Mouse (Mus musculus) embryonic facial prominence, embryonic 11.5 days (tissue): ENCODE measurements around the gene Qrich2. TPM values are rescaled to one million over a fixed set of nuclear protein-coding genes. Genes with fewer than 3 reads are reported as not detected.

Source experiments
- ATAC-seq: fragments of 200-750 bp; cut with Nextera tagmentation; replicated peaks from 2 replicates; pipeline ENCODE4 v1.8.0; 2017; ENCODE audit warnings: low read depth; ENCODE audit not compliant: insufficient number of reproducible peaks, low FRiP score, low TSS enrichment
- DNase-seq: peaks from one replicate; pipeline ENCODE4 v3.0.0-alpha.2; 2015; ENCODE audit warnings: low spot score
- H3K27ac ChIP-seq: fragments of 300-500 bp; sonication (generic); replicated peaks from 2 replicates; pipeline ENCODE4 v1.5.1; 2014; ENCODE audit warnings: mild to moderate bottlenecking, low read depth, low read length, control low read depth
- H3K27me3 ChIP-seq: fragments of 300-500 bp; sonication (generic); 2 replicates; pipeline ENCODE4 v1.6.1; 2014; ENCODE audit warnings: mild to moderate bottlenecking, low read length, moderate library complexity, mixed read lengths; ENCODE audit not compliant: control insufficient read depth, insufficient read depth
- H3K36me3 ChIP-seq: fragments of 300-500 bp; sonication (generic); replicated peaks from 2 replicates; pipeline ENCODE4 v1.6.1; 2014; ENCODE audit warnings: low read depth, mild to moderate bottlenecking, low read length, moderate library complexity, mixed read lengths; ENCODE audit not compliant: control insufficient read depth, insufficient read depth
- H3K4me1 ChIP-seq: fragments of 300-500 bp; sonication (generic); 2 replicates; pipeline ENCODE4 v1.6.1; 2014; ENCODE audit warnings: low read length, mixed read lengths; ENCODE audit not compliant: control insufficient read depth, insufficient read depth
- H3K4me2 ChIP-seq: fragments of 300-500 bp; sonication (generic); 2 replicates; pipeline ENCODE4 v1.6.1; 2014; ENCODE audit warnings: low read depth, mild to moderate bottlenecking, control low read depth, low read length, moderate library complexity
- H3K4me3 ChIP-seq: fragments of 300-500 bp; sonication (generic); 2 replicates; pipeline ENCODE4 v1.5.1; 2014; ENCODE audit warnings: low read depth, low read length, control low read depth
- H3K9ac ChIP-seq: fragments of 300-500 bp; sonication (generic); replicated peaks from 2 replicates; pipeline ENCODE4 v1.6.1; 2014; ENCODE audit warnings: mild to moderate bottlenecking, control low read depth, low read length
- H3K9me3 ChIP-seq: fragments of 300-500 bp; sonication (generic); replicated peaks from 2 replicates; pipeline ENCODE4 v1.6.1; 2016; ENCODE audit warnings: mild to moderate bottlenecking, low read length, inconsistent platforms, mixed read lengths; ENCODE audit not compliant: control insufficient read depth
- WGBS: fragments of 180-500 bp; shearing (Covaris S2); extraction: QIAGEN DNeasy Blood & Tissue Kit; methylation state at CpG from one replicate; pipeline ENCODE4 v1.1.7; 2014; 5-methylcytosine and 5-hydroxymethylcytosine counted together
- polyA plus RNA-seq: library from polyadenylated mRNA; unstranded; fragments of >200 nt; fragmentation: Nextera tagmentation; extraction: Ambion mirVana; gene quantifications from 2 replicates; pipeline ENCODE4 v1.2.1, GENCODE M21; 2014

The Qrich2 gene
- polyA plus RNA-seq, 1 experiment from 2014 or later = not detected

DNA sequence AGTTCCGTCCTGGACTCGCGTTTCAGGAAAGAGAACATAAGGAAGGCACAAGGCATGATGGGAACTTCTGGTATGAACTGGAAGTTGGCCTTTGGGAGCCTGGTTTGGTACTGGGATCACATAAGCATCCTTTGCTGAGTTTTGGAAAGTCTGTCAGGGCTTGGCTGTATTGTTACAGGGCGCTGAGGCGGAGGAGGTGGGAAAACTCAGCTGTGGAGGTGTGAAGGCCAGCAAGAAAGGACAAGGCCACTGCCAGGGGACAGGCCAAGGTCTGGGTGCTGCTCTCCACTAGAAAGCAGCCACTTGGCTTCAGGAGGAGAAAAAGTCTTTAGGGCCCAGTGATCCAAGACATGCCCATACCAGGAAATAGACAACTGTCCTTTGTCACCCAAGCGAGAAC is 22.7 kb downstream of the Qrich2 start:
- ATAC-seq = no peak
- no peak overlapping the region for H3K4me3 ChIP-seq
- peaks cover 6% of the 10 kb centered on the region for H3K27me3 ChIP-seq
- no peak for DNase-seq
- H3K4me1 ChIP-seq = peaks cover 4% of the 10 kb centered on the region; the same call in 1 of the 2 replicates
- no peak overlapping the region for H3K27ac ChIP-seq
- H3K9ac ChIP-seq = no peak overlapping the region
- H3K4me2 ChIP-seq = no peak overlapping the region
- WGBS = 77% methylated on average over 6 of the region's 6 CpGs
- H3K9me3 ChIP-seq = no peaks in the 10 kb centered on the region
- no peaks in the 10 kb centered on the region for H3K36me3 ChIP-seq

DNA sequence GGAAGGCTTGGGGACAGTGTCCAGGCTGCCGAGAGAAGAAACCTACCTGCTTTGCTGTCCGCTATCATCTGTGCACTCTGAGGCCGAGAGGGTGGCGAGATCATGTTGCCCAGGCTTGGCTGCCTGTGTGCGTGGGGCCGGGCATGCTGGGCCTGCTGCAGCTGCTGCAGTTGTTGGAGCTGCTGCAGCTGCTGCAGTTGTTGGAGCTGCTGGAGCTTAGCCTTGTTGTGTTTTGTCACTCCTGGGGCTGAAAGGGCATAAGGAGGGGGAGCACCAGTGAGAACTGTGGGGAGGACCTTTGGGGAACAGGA is 23.2 kb downstream of the Qrich2 start:
- 71% methylated on average over 6 of the region's 6 CpGs for WGBS
- ATAC-seq (no peak), DNase-seq (no peak)
- peaks cover 4% of the 10 kb centered on the region; the same call in 1 of the 2 replicates for H3K4me1 ChIP-seq
- H3K4me3 ChIP-seq = no peak overlapping the region
- no peaks in the 10 kb centered on the region for H3K9me3 ChIP-seq
- H3K27me3 ChIP-seq = peaks cover 6% of the 10 kb centered on the region
- no peaks in the 10 kb centered on the region for H3K36me3 ChIP-seq
- H3K27ac ChIP-seq = 0 out of 2 replicates have a peak overlapping the region, but pooled peaks have one; percentile 2
- H3K4me2 ChIP-seq = no peak overlapping the region
- no peak overlapping the region; the same call in 1 of the 2 replicates for H3K9ac ChIP-seq

DNA sequence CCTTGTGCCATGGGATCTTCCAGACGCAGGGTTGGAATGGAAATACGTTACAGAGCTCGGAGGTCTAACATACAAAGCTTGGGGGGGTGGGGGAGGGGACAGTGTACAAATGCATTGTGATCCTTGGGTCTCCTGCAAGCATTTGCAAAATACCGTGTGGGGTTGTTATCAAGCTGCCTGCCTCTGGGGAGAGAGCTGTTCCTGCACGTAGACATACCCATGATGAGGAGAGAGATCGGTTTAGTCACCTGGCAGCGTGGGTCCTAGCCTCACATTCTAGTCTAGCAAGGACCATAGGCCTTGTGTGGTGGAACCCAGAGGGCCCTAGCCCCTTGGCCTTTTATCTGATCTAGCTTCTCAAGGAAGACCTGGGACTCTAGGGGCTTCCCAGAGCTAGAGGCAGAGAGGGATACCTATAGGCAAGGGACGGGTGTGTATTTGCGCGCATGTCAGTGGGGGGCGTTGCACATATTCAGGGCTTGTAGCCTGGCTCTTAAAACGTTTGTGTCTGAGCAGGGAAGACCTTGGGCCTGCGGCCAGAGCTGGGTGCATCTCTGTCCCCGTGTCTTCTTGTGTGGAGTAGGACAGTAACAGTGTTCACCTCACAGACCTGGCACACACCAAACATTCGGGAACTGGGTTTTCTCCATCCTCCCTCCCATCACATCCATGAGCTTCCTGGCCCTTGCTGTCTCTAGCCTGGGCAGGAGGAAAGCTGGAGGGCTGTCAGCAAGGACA is 23.7 kb downstream of the Qrich2 start:
- peaks cover 2% of the 10 kb centered on the region for H3K36me3 ChIP-seq
- peaks cover 4% of the 10 kb centered on the region; the same call in 1 of the 2 replicates for H3K4me1 ChIP-seq
- peaks cover 6% of the 10 kb centered on the region; the same call in 1 of the 2 replicates for H3K27me3 ChIP-seq
- no peak overlapping the region; the same call in 1 of the 2 replicates for H3K9ac ChIP-seq
- WGBS = 76% methylated on average over 15 of the region's 15 CpGs
- no peak overlapping the region for H3K27ac ChIP-seq
- H3K4me2 ChIP-seq = no peak overlapping the region
- no peak overlapping the region for H3K4me3 ChIP-seq
- ATAC-seq (no peak), DNase-seq (no peak)
- no peaks in the 10 kb centered on the region for H3K9me3 ChIP-seq

DNA sequence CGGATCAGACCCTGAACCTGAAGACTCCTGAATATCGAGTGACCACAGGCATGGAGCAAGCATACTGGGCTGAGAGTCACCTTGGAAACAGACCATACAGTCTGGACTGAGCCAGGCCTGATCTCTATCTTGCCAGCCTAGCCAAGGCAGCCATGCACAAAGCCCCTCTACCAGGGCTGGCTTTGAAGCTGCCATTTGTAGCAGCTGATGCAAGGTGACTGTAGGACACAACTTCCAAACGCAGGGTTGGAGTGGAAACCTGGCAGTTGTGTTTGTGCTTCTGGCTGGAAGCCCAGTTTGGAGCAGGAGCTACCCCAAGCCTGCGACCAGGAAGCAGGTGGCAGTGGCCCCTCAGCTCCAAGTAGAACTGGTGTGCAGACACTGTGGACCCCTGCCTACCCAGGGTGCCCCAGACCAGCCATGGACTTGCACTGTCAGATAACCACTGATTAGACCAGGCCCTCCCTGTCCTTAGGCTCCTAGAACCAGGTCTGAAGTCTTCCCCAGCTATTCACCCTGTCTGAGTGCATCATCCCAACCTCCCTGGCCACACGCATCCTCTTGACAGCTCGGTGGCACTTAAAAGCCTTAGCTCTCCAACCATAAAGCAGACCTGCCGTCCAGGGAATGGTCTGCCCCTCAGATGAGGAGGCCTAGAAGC is 25.5 kb downstream of the Qrich2 start:
- peaks cover under 1% of the 10 kb centered on the region; the same call in 1 of the 2 replicates for H3K4me1 ChIP-seq
- H3K27me3 ChIP-seq = no peaks in the 10 kb centered on the region
- WGBS = 92% methylated on average over 7 of the region's 7 CpGs
- no peak overlapping the region for H3K9ac ChIP-seq
- DNase-seq = no peak
- H3K36me3 ChIP-seq = peaks cover 8% of the 10 kb centered on the region
- no peak overlapping the region for H3K4me3 ChIP-seq
- no peaks in the 10 kb centered on the region for H3K9me3 ChIP-seq
- H3K4me2 ChIP-seq = no peak overlapping the region
- no peak overlapping the region for H3K27ac ChIP-seq
- no peak for ATAC-seq

GRCm38 (mm10) chr11:116439269-116440240 is 26.5 kb downstream of the Qrich2 start:
- 85% methylated on average over 19 of the region's 19 CpGs for WGBS

GRCm38 (mm10) chr11:116437541-116437940 is 28.5 kb downstream of the Qrich2 start:
- peaks cover 8% of the 10 kb centered on the region for H3K36me3 ChIP-seq
- H3K4me1 ChIP-seq = no peaks in the 10 kb centered on the region; the same call in 1 of the 2 replicates
- no peaks in the 10 kb centered on the region for H3K27me3 ChIP-seq
- WGBS = 88% methylated on average over 11 of the region's 11 CpGs
- DNase-seq (no peak), ATAC-seq (no peak)
- H3K4me2 ChIP-seq = no peak overlapping the region
- H3K4me3 ChIP-seq = no peak overlapping the region
- H3K27ac ChIP-seq = no peak overlapping the region
- H3K9me3 ChIP-seq = no peaks in the 10 kb centered on the region
- no peak overlapping the region for H3K9ac ChIP-seq

More at GRCm38 (mm10) chr11:116439269-116440240, 26.5 kb downstream of the Qrich2 start:
- no peak overlapping the region for H3K27ac ChIP-seq
- no peaks in the 10 kb centered on the region for H3K9me3 ChIP-seq
- no peak for DNase-seq
- no peak overlapping the region for H3K4me3 ChIP-seq
- ATAC-seq = no peak
- H3K9ac ChIP-seq = no peak overlapping the region
- H3K27me3 ChIP-seq = no peaks in the 10 kb centered on the region
- no peak overlapping the region for H3K4me2 ChIP-seq
- H3K4me1 ChIP-seq = no peaks in the 10 kb centered on the region; the same call in 1 of the 2 replicates
- H3K36me3 ChIP-seq = peaks cover 8% of the 10 kb centered on the region

DNA sequence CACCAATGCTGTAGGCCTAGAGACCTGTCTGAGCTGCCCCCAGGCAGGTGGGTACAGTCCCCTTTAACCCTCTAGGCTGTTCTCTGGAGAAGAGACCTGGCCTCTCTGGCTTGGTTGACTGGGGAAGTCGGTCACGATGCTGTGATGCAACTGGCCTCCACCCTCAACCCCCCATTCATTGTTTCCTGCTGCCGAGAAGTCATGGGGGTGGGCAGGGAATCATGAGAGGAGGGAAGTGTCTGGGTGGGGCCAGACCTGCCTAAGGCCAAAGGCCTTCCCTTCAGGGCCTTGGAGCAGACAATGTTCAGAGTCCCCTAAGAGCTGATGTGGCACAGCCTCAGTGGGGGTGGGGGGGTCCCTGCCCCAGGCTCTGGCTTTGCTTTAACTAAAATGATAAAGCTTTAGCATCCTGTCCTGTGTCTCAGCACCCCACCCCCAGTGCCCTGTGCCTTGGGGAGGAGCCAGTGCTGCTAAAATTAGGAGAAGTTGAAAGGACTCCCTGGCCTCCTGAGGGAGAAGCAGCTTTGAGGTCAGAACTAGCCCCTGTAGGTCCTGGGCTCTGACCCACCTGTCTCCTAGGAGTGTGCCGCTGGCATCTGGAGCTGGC is 29.2 kb downstream of the Qrich2 start:
- no peak overlapping the region for H3K27ac ChIP-seq

More for the DNA sequence above, 29.2 kb downstream of the Qrich2 start:
- no peaks in the 10 kb centered on the region for H3K27me3 ChIP-seq
- DNase-seq = no peak
- H3K9me3 ChIP-seq = no peaks in the 10 kb centered on the region
- H3K4me1 ChIP-seq = no peaks in the 10 kb centered on the region; the same call in 1 of the 2 replicates
- no peak for ATAC-seq
- H3K4me2 ChIP-seq = no peak overlapping the region
- WGBS = 47% methylated on average over 4 of the region's 4 CpGs
- H3K9ac ChIP-seq = peak overlapping the region; percentile 18; the same call in 1 of the 2 replicates
- H3K4me3 ChIP-seq = no peak overlapping the region
- peaks cover 8% of the 10 kb centered on the region for H3K36me3 ChIP-seq
